Mouse (Mus musculus): ENCODE measurements at regions not wholly inside any gene's neighbourhood (a gene's known extent, or its start where the extent isn't known, plus 50 kb on each side); places are given as distances from the start of the nearest gene placed in this dataset.

GRCm38 (mm10) chrX:99280991-99281390 lies 145.1 kb downstream of the Efnb1 start:
- Histone ChIP-seq H3K4me3 (replicated peaks) (no peak overlapping the region), H3K9me3 (no peaks in the 10 kb centered on the region), H3K4me1 (peaks cover 16% of the 10 kb centered on the region), H3K27me3 (replicated peaks) (peaks cover 79% of the 10 kb centered on the region), H3K36me3 (replicated peaks; ENCODE audit: low read length) (no peaks in the 10 kb centered on the region)
- TF ChIP-seq GATA1 (IDR thresholded peaks at IDR 0.05; ENCODE audit: borderline replicate concordance, low read length) (no peak), FLI1 (IDR thresholded peaks at IDR 0.05; ENCODE audit: low read length) (no peak)

- no peak overlapping the region for H3K4me3 ChIP-seq (replicated peaks)
- TF ChIP-seq FLI1 (IDR thresholded peaks at IDR 0.05; ENCODE audit: low read length) (no peak), GATA1 (IDR thresholded peaks at IDR 0.05; ENCODE audit: borderline replicate concordance, low read length) (no peak)
- H3K9me3 ChIP-seq = no peaks in the 10 kb centered on the region
- H3K27me3 ChIP-seq (replicated peaks) = peaks cover 79% of the 10 kb centered on the region
- H3K36me3 ChIP-seq (replicated peaks; ENCODE audit: low read length) = no peaks in the 10 kb centered on the region
- H3K4me1 ChIP-seq = peaks cover 12% of the 10 kb centered on the region
These were observed 144.6 kb downstream of the Efnb1 start for GRCm38 (mm10) chrX:99280543-99280942.

- no peaks in the 10 kb centered on the region for H3K36me3 ChIP-seq (replicated peaks; ENCODE audit: low read length)
These were observed 139.6 kb downstream of the Efnb1 start for GRCm38 (mm10) chrX:99275536-99275935.

GRCm38 (mm10) chrX:99271908-99272307 lies 136.0 kb downstream of the Efnb1 start:
- no peaks in the 10 kb centered on the region for H3K4me1 ChIP-seq
- TF ChIP-seq GATA1 (IDR thresholded peaks at IDR 0.05; ENCODE audit: borderline replicate concordance, low read length) = no peak
- no peaks in the 10 kb centered on the region for H3K36me3 ChIP-seq (replicated peaks; ENCODE audit: low read length)
- peaks cover 3% of the 10 kb centered on the region for H3K9me3 ChIP-seq
- H3K27me3 ChIP-seq (replicated peaks) = peaks cover 62% of the 10 kb centered on the region
- H3K4me3 ChIP-seq (replicated peaks) = no peak overlapping the region

More at GRCm38 (mm10) chrX:99275536-99275935, 139.6 kb downstream of the Efnb1 start:
- Histone ChIP-seq H3K27me3 (replicated peaks) (peaks cover 81% of the 10 kb centered on the region), H3K4me1 (no peaks in the 10 kb centered on the region), H3K4me3 (replicated peaks) (no peak overlapping the region), H3K9me3 (no peaks in the 10 kb centered on the region)
- no peak for TF ChIP-seq FLI1 (IDR thresholded peaks at IDR 0.05; ENCODE audit: low read length)
- TF ChIP-seq GATA1 (IDR thresholded peaks at IDR 0.05; ENCODE audit: borderline replicate concordance, low read length) = no peak

- H3K4me3 ChIP-seq (replicated peaks) = no peak overlapping the region
- no peaks in the 10 kb centered on the region for H3K9me3 ChIP-seq
- H3K4me1 ChIP-seq = no peaks in the 10 kb centered on the region
- peaks cover 87% of the 10 kb centered on the region for H3K27me3 ChIP-seq (replicated peaks)
- TF ChIP-seq GATA1 (IDR thresholded peaks at IDR 0.05; ENCODE audit: borderline replicate concordance, low read length) (no peak), FLI1 (IDR thresholded peaks at IDR 0.05; ENCODE audit: low read length) (no peak)
- no peaks in the 10 kb centered on the region for H3K36me3 ChIP-seq (replicated peaks; ENCODE audit: low read length)
These were observed 113.2 kb downstream of the Efnb1 start for GRCm38 (mm10) chrX:99249038-99249607.

GRCm38 (mm10) chrX:99248181-99248580 lies 112.3 kb downstream of the Efnb1 start:
- no peaks in the 10 kb centered on the region for H3K36me3 ChIP-seq (replicated peaks; ENCODE audit: low read length)
- TF ChIP-seq GATA1 (IDR thresholded peaks at IDR 0.05; ENCODE audit: borderline replicate concordance, low read length) (no peak), FLI1 (IDR thresholded peaks at IDR 0.05; ENCODE audit: low read length) (no peak)
- H3K27me3 ChIP-seq (replicated peaks) = peaks cover 88% of the 10 kb centered on the region
- no peaks in the 10 kb centered on the region for H3K4me1 ChIP-seq
- no peak overlapping the region for H3K4me3 ChIP-seq (replicated peaks)
- no peaks in the 10 kb centered on the region for H3K9me3 ChIP-seq

- Histone ChIP-seq H3K9me3 (no peaks in the 10 kb centered on the region), H3K27me3 (replicated peaks) (peaks cover 87% of the 10 kb centered on the region), H3K4me3 (replicated peaks) (no peak overlapping the region), H3K36me3 (replicated peaks; ENCODE audit: low read length) (no peaks in the 10 kb centered on the region), H3K4me1 (peaks cover 10% of the 10 kb centered on the region)
- TF ChIP-seq FLI1 (IDR thresholded peaks at IDR 0.05; ENCODE audit: low read length) (no peak), GATA1 (IDR thresholded peaks at IDR 0.05; ENCODE audit: borderline replicate concordance, low read length) (no peak)
These were observed 110.8 kb downstream of the Efnb1 start for GRCm38 (mm10) chrX:99246704-99247103.

GRCm38 (mm10) chrX:99246051-99246450 lies 110.1 kb downstream of the Efnb1 start:
- peaks cover 16% of the 10 kb centered on the region for H3K4me1 ChIP-seq
- H3K9me3 ChIP-seq = no peaks in the 10 kb centered on the region
- TF ChIP-seq FLI1 (IDR thresholded peaks at IDR 0.05; ENCODE audit: low read length) (no peak), GATA1 (IDR thresholded peaks at IDR 0.05; ENCODE audit: borderline replicate concordance, low read length) (no peak)
- H3K4me3 ChIP-seq (replicated peaks) = no peak overlapping the region
- no peaks in the 10 kb centered on the region for H3K36me3 ChIP-seq (replicated peaks; ENCODE audit: low read length)
- peaks cover 87% of the 10 kb centered on the region for H3K27me3 ChIP-seq (replicated peaks)

GRCm38 (mm10) chrX:99245541-99245940 lies 109.6 kb downstream of the Efnb1 start:
- Histone ChIP-seq H3K36me3 (replicated peaks; ENCODE audit: low read length) (no peaks in the 10 kb centered on the region), H3K4me1 (peaks cover 22% of the 10 kb centered on the region), H3K9me3 (no peaks in the 10 kb centered on the region), H3K4me3 (replicated peaks) (no peak overlapping the region), H3K27me3 (replicated peaks) (peaks cover 86% of the 10 kb centered on the region)
- TF ChIP-seq GATA1 (IDR thresholded peaks at IDR 0.05; ENCODE audit: borderline replicate concordance, low read length) (no peak), FLI1 (IDR thresholded peaks at IDR 0.05; ENCODE audit: low read length) (no peak)

GRCm38 (mm10) chrX:99243251-99243650 lies 107.3 kb downstream of the Efnb1 start:
- Histone ChIP-seq H3K9me3 (no peaks in the 10 kb centered on the region), H3K4me3 (replicated peaks) (no peak overlapping the region), H3K4me1 (peaks cover 36% of the 10 kb centered on the region), H3K27me3 (replicated peaks) (peaks cover 75% of the 10 kb centered on the region), H3K36me3 (replicated peaks; ENCODE audit: low read length) (no peaks in the 10 kb centered on the region)
- TF ChIP-seq FLI1 (IDR thresholded peaks at IDR 0.05; ENCODE audit: low read length) (no peak), GATA1 (IDR thresholded peaks at IDR 0.05; ENCODE audit: borderline replicate concordance, low read length) (no peak)
